Mouse (Mus musculus) stomach, postnatal 0 days (tissue): ENCODE measurements around the gene Akp3. TPM values are rescaled to one million over a fixed set of nuclear protein-coding genes. Genes with fewer than 3 reads are reported as not detected.

Source experiments
- ATAC-seq: fragments of 200-750 bp; cut with Nextera tagmentation; 2 replicates; pipeline ENCODE4 v1.8.0; 2017; ENCODE audit not compliant: low FRiP score, low TSS enrichment
- DNase-seq: peaks from one replicate; pipeline ENCODE4 v3.0.0-alpha.2; 2016; ENCODE audit warnings: low spot score
- H3K27ac ChIP-seq: fragments of 300-500 bp; sonication (generic); replicated peaks from 2 replicates; pipeline ENCODE4 v1.5.1; 2014; ENCODE audit warnings: mild to moderate bottlenecking, control low read depth
- H3K27me3 ChIP-seq: fragments of 300-500 bp; sonication (generic); 2 replicates; pipeline ENCODE4 v1.6.1; 2014; ENCODE audit warnings: low read length; ENCODE audit not compliant: control insufficient read depth, insufficient read depth
- H3K36me3 ChIP-seq: fragments of 300-500 bp; sonication (generic); 2 replicates; pipeline ENCODE4 v1.6.1; 2014; ENCODE audit warnings: low read length, mixed read lengths; ENCODE audit not compliant: control insufficient read depth, insufficient read depth
- H3K4me1 ChIP-seq: fragments of 300-500 bp; sonication (generic); replicated peaks from 2 replicates; pipeline ENCODE4 v1.6.1; 2014; ENCODE audit warnings: antibody characterized with exemption; ENCODE audit not compliant: control insufficient read depth, insufficient read depth
- H3K4me2 ChIP-seq: fragments of 300-500 bp; sonication (generic); replicated peaks from 2 replicates; pipeline ENCODE4 v1.6.1; 2014; ENCODE audit warnings: low read depth, mild to moderate bottlenecking, control low read depth, moderate library complexity
- H3K4me3 ChIP-seq: fragments of 300-500 bp; sonication (generic); 2 replicates; pipeline ENCODE4 v1.5.1; 2014; ENCODE audit warnings: low read depth, low read length, control low read depth
- H3K9ac ChIP-seq: fragments of 300-500 bp; sonication (generic); 2 replicates; pipeline ENCODE4 v1.6.1; 2014; ENCODE audit warnings: mild to moderate bottlenecking, low read length, control low read depth, mixed read lengths
- H3K9me3 ChIP-seq: fragments of 300-500 bp; sonication (generic); 2 replicates; pipeline ENCODE4 v1.6.1; 2016; ENCODE audit warnings: low read length; ENCODE audit not compliant: control insufficient read depth
- CTCF ChIP-seq: IDR thresholded peaks from 2 replicates; pipeline ENCODE4 v1.5.1; 2016; ENCODE audit warnings: antibody characterized with exemption, low read depth, mild to moderate bottlenecking, moderate library complexity
- EP300 ChIP-seq: optimal IDR thresholded peaks from 2 replicates; pipeline ENCODE3; 2016; ENCODE audit warnings: antibody characterized with exemption
- WGBS: fragments of 180-500 bp; shearing (Covaris S2); extraction: QIAGEN DNeasy Blood & Tissue Kit; methylation state at CpG from one replicate; pipeline ENCODE4 v1.1.7; 2014; 5-methylcytosine and 5-hydroxymethylcytosine counted together
- polyA plus RNA-seq: library from polyadenylated mRNA; unstranded; fragments of >200 nt; fragmentation: Nextera tagmentation; extraction: Ambion mirVana; gene quantifications from 2 replicates; pipeline ENCODE4 v1.2.1, GENCODE M21; 2015

Gene Akp3
- polyA plus RNA-seq, 1 experiment from 2014 or later, result 0.38 TPM

DNA sequence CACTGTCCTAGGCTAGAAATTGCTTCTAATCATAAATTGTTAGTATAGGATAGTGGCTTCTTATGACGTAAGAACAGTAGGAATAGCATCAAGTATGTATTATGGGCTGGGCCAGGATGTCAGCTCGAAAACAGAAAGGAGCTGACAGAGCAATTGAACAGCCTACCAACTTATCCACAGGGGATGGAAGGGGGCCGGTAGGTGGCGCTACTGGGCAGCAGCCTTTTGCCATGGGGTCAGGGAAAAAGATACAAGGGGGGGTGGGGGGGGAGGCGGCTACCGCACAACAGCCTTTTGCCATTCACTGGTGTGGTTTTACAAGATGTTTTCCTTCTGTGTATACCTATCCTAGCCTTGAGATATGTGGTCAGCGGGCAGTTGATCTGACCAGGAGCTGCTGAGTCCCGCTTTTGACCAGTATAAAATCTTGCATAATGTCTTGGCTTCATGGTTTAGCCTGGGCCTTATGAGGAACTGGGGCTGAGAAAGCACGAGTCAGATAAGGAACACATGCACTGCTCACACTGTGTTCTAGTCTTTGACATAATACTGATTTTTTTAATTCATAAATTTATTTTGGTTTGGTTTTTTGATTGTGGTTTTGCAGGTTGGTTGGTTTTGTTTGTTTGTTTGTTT lies 12.9 kb upstream of the Akp3 start:
- TF ChIP-seq CTCF, result peak; percentile 59
- TF ChIP-seq EP300, result no peak
- Histone ChIP-seq H3K36me3 (no peaks in the 10 kb centered on the region), H3K27me3 (no peaks in the 10 kb centered on the region), H3K4me1 (no peaks in the 10 kb centered on the region), H3K4me3 (no peak overlapping the region), H3K9ac (no peak overlapping the region), H3K4me2 (no peak overlapping the region), H3K9me3 (no peaks in the 10 kb centered on the region), H3K27ac (no peak overlapping the region)
- 41% methylated on average over 9 of the region's 9 CpGs for WGBS
- ATAC-seq (no peak), DNase-seq (peak; percentile 34)

GRCm38 (mm10) chr1:87114784-87115183 lies 10.0 kb upstream of the Akp3 start:
- no peaks in the 10 kb centered on the region for H3K4me1 ChIP-seq
- H3K27ac ChIP-seq, result no peak overlapping the region
- no peak overlapping the region for H3K4me2 ChIP-seq
- TF ChIP-seq CTCF, result no peak
- no peaks in the 10 kb centered on the region for H3K9me3 ChIP-seq
- no peak overlapping the region for H3K9ac ChIP-seq
- H3K36me3 ChIP-seq, result no peaks in the 10 kb centered on the region
- H3K27me3 ChIP-seq, result no peaks in the 10 kb centered on the region
- ATAC-seq, result no peak
- no peak overlapping the region for H3K4me3 ChIP-seq
- no peak for DNase-seq
- WGBS, result 85% methylated on average over 1 of the region's 1 CpGs

DNA sequence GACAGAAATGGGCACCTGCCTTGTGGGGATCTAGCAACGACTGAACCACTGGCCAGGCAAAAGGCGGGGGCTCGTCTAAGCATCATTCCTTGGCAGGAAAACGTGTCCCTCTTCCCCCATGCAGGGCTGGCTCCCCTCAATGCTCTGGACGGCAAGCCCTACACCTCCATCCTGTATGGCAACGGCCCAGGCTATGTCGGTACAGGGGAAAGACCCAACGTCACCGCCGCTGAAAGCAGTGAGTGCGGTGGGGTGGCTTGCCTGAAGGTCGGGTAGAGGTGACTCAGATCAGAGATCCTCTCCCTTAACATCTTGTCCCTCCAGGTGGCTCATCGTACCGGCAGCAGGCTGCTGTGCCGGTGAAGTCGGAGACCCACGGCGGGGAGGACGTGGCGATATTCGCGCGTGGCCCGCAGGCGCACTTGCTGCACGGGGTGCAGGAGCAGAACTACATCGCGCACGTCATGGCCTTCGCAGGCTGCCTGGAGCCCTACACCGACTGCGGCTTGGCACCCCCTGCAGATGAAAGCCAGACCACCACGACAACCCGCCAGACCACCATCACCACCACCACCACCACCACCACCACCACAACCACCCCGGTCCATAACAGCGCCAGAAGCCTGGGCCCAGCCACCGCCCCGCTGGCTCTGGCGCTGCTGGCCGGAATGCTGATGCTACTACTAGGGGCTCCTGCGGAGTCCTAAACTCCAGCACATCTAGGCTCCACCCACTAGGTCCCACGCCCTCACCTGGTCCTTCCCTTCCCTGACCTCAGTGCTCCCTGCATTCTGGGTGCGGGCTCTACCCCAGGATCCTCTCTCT lies 2.6 kb downstream of the Akp3 start:
- no peak overlapping the region for H3K4me2 ChIP-seq
- TF ChIP-seq EP300, result no peak
- TF ChIP-seq CTCF, result no peak
- no peaks in the 10 kb centered on the region for H3K36me3 ChIP-seq
- no peaks in the 10 kb centered on the region for H3K9me3 ChIP-seq
- no peak overlapping the region for H3K4me3 ChIP-seq
- ATAC-seq (no peak), DNase-seq (no peak)
- no peak overlapping the region for H3K9ac ChIP-seq
- H3K4me1 ChIP-seq, result no peaks in the 10 kb centered on the region
- WGBS, result 11% methylated on average over 40 of the region's 43 CpGs
- no peak overlapping the region for H3K27ac ChIP-seq
- H3K27me3 ChIP-seq, result peaks cover 8% of the 10 kb centered on the region; the same call in 1 of the 2 replicates

DNA sequence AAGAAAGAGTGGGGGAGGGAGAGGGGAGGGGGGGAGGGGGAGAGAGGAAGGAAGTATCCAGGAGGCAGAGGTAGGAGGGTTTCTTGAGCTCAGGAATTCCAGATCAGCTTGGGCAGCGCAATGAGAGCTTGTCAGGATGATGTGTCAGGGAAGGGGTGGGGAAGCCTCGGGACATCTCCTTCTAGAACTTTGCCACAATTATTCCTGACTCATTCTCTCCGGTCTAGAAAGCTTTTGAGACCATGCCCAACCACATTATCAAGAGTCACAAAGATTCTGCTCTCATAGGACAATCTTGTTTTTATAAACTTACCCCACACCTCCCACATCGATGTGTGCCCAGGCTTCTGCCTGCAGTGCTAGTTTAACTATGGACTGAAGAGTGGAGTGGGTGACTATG lies 7.0 kb downstream of the Akp3 start:
- DNase-seq (no peak), ATAC-seq (no peak)
- H3K27ac ChIP-seq, result no peak overlapping the region
- 70% methylated on average over 4 of the region's 4 CpGs for WGBS
- TF ChIP-seq EP300 (no peak), CTCF (no peak)
- no peaks in the 10 kb centered on the region for H3K36me3 ChIP-seq
- H3K4me1 ChIP-seq, result no peaks in the 10 kb centered on the region
- H3K4me3 ChIP-seq, result no peak overlapping the region
- H3K27me3 ChIP-seq, result peaks cover 8% of the 10 kb centered on the region; the same call in 1 of the 2 replicates
- no peaks in the 10 kb centered on the region for H3K9me3 ChIP-seq
- H3K4me2 ChIP-seq, result no peak overlapping the region
- H3K9ac ChIP-seq, result no peak overlapping the region

DNA sequence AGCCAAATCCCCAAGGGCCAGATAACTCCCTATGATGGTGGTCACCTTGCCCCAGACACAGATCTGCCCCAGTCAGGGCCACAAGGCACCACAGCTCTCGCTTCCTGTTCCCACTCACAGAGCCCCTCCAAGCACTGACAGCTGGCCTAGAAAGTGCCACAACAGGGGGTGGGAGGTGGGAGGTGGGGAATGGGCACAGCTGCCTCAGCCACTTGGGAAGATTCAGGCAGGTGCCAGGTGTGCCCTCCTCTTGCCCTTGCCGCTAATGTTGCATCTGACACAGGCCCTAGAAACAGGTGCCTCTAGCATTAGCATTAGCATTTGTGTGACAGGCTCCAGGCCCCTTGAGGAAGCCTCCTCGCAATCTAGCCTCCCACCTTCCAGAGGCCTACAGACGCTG lies 16.8 kb downstream of the Akp3 start:
- Histone ChIP-seq H3K4me3 (no peak overlapping the region), H3K27ac (no peak overlapping the region), H3K9me3 (no peaks in the 10 kb centered on the region), H3K9ac (no peak overlapping the region), H3K4me1 (no peaks in the 10 kb centered on the region), H3K4me2 (no peak overlapping the region), H3K36me3 (no peaks in the 10 kb centered on the region), H3K27me3 (no peaks in the 10 kb centered on the region)
- WGBS, result 89% methylated on average over 4 of the region's 4 CpGs
- ATAC-seq (no peak), DNase-seq (no peak)
- TF ChIP-seq EP300, result no peak

DNA sequence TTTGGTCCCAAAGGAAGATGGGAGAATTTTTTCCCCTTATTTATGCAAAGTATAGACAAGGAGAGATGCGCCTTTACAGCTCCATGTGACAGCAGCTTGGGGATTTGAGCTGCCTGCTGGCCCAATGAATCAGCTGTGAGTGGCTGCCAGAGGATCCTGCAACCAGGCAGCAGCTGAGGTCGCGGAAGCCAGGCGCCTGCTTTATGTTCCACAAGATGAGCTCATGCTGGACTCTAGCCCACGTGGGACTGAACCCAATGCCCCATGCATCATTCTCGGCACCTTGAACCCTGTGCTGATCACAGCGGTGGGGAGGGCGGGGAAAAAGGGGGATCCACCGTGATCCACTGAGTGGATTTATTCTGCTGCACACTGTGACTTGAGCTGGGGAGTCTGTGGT lies 17.7 kb downstream of the Akp3 start:
- H3K36me3 ChIP-seq, result no peaks in the 10 kb centered on the region
- no peak for TF ChIP-seq EP300
- no peak for TF ChIP-seq CTCF

More for the DNA sequence above, 17.7 kb downstream of the Akp3 start:
- Histone ChIP-seq H3K27ac (no peak overlapping the region), H3K27me3 (no peaks in the 10 kb centered on the region), H3K4me2 (no peak overlapping the region), H3K9me3 (no peaks in the 10 kb centered on the region), H3K4me3 (no peak overlapping the region), H3K9ac (no peak overlapping the region), H3K4me1 (no peaks in the 10 kb centered on the region)
- WGBS, result 41% methylated on average over 9 of the region's 9 CpGs
- DNase-seq (no peak), ATAC-seq (peak; percentile 56; the same call in 1 of the 2 replicates)
